Mouse (Mus musculus): ENCODE data around the gene Olfr792.

Olfr792 gene

GRCm38 (mm10) chr10:129538862-129539261 is at the start of gene Olfr792:
Olfr792 (plus strand) TSS chr10:129539162.
- DNase-seq (ENCODE audit: low spot score), result no peak

- no peak for DNase-seq (ENCODE audit: low spot score)
Observed at GRCm38 (mm10) chr10:129490101-129490500, 48.9 kb upstream of the Olfr792 start.

GRCm38 (mm10) chr10:129498192-129498591 is 40.8 kb upstream of the Olfr792 start, which contains the start of gene Olfr790:
Olfr790 (plus strand) TSS chr10:129498492.
- DNase-seq (ENCODE audit: low spot score), result no peak

- DNase-seq (ENCODE audit: low spot score), result no peak
Observed at GRCm38 (mm10) chr10:129521492-129521891, 17.5 kb upstream of the Olfr792 start, which contains the start of gene Olfr791. Olfr791 (plus strand) TSS chr10:129521792.

GRCm38 (mm10) chr10:129549354-129549753 is 10.4 kb downstream of the Olfr792 start:
- DNase-seq (ENCODE audit: low spot score), result no peak

- no peak for DNase-seq (ENCODE audit: low spot score)
Observed at GRCm38 (mm10) chr10:129567355-129567754, 28.4 kb downstream of the Olfr792 start, which contains the start of gene Olfr794. Olfr794 (plus strand) TSS chr10:129567655.

- no peak for DNase-seq (ENCODE audit: low spot score)
Observed at GRCm38 (mm10) chr10:129577066-129577465, 38.1 kb downstream of the Olfr792 start.

Data from urinary bladder, postnatal 10 days (tissue).